Mouse (Mus musculus) CH12F3 (cell line): ENCODE data around the gene Idua.
"Not testable (repeated sequence)": the region's sequence is repeated elsewhere in the genome, so short reads cannot be mapped to it uniquely, and the experiment has no call there.

Experiments used
- in situ Hi-C: fragments of 300-500 bp; cut with MboI; formaldehyde crosslinking; loops from 2 replicates; pipeline ENCODE4 v1.14.3; 2020; ENCODE audit warnings: low sequenced_read_pairs

Gene Idua

GRCm38 (mm10) chr5:108659698-108660631, at the start of gene Idua:
Idua (plus strand) TSS chr5:108660331.
- in situ Hi-C loops, result no loop called here

- in situ Hi-C loops, result no loop called here
Measured at GRCm38 (mm10) chr5:108610426-108610825, 49.7 kb upstream of the Idua start.

- in situ Hi-C loops, result no loop called here
Measured at GRCm38 (mm10) chr5:108621870-108622269, 38.3 kb upstream of the Idua start.

- in situ Hi-C loops, result no loop called here
Measured at GRCm38 (mm10) chr5:108626050-108626660, 34.0 kb upstream of the Idua start.

- in situ Hi-C loops, result no loop called here
Measured at GRCm38 (mm10) chr5:108628891-108629633, 31.1 kb upstream of the Idua start.

- in situ Hi-C loops, result no loop called here
Measured at GRCm38 (mm10) chr5:108629634-108630483, 30.3 kb upstream of the Idua start, which contains the start of the genes Gak and Tmem175. Gak (minus strand) TSS chr5:108629755. Tmem175 (plus strand) TSS chr5:108629770.

- in situ Hi-C loops, result no loop called here
Measured at GRCm38 (mm10) chr5:108633676-108634075, 26.5 kb upstream of the Idua start.

- in situ Hi-C loops, result not testable (repeated sequence)
Measured at GRCm38 (mm10) chr5:108634088-108634487, 26.0 kb upstream of the Idua start.

- in situ Hi-C loops, result no loop called here
Measured at GRCm38 (mm10) chr5:108636172-108636571, 24.0 kb upstream of the Idua start.

- in situ Hi-C loops, result no loop called here
Measured at GRCm38 (mm10) chr5:108643674-108644073, 16.5 kb upstream of the Idua start.

GRCm38 (mm10) chr5:108645651-108646342, 14.3 kb upstream of the Idua start:
- in situ Hi-C loops, result no loop called here

GRCm38 (mm10) chr5:108646343-108646660, 13.8 kb upstream of the Idua start:
- in situ Hi-C loops, result no loop called here

GRCm38 (mm10) chr5:108647311-108647710, 12.8 kb upstream of the Idua start:
- in situ Hi-C loops, result no loop called here

GRCm38 (mm10) chr5:108647820-108648465, 12.2 kb upstream of the Idua start:
- in situ Hi-C loops, result no loop called here

- in situ Hi-C loops, result no loop called here
Measured at GRCm38 (mm10) chr5:108648937-108649576, 11.1 kb upstream of the Idua start.

- in situ Hi-C loops, result no loop called here
Measured at GRCm38 (mm10) chr5:108650341-108650740, 9.8 kb upstream of the Idua start.

GRCm38 (mm10) chr5:108651136-108651720, 8.9 kb upstream of the Idua start:
- in situ Hi-C loops, result no loop called here

- in situ Hi-C loops, result no loop called here
Measured at GRCm38 (mm10) chr5:108651823-108652222, 8.3 kb upstream of the Idua start.

- in situ Hi-C loops, result no loop called here
Measured at GRCm38 (mm10) chr5:108653341-108653740, 6.8 kb upstream of the Idua start.
